Mouse (Mus musculus): ENCODE measurements around the gene Zfp800.
A peak's percentile ranks its signal among the peaks of the same experiment; 100 is the strongest.

The Zfp800 gene

GRCm38 (mm10) chr6:28215268-28215954 is 182.4 kb downstream of the Zfp800 start:
- DNase-seq (ENCODE audit: low spot score in 2 of 2), result peak; percentile 57 to 64

DNA sequence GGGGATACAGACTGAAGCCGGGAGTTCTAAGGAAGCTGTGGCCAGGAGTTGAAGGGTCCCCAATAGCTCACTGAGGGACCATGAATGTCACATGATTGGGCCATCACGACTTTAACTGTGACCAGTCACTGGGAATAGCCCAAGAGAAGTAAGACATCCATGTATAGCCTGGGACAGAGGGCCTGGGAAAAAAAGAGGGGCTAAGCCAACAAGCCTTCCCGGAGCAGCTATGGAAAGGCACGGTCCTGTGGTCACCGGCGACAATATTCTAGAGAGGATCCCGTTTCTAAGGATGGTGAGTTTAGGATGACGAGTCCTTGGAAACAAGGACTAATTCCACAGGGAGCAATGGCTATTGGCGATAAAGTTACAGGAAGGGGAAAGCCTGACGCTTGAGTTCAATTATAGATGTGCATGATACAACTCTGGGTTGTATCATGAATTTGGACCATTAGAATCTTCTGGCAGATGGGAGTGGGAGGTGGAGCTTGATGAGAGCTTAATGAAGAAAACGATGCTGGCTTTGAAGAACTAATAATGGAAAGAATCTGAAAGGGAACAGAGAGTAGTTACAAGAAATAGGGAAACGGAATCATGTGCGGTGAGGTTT is 183.0 kb downstream of the Zfp800 start:
- DNase-seq (ENCODE audit: low spot score in 2 of 2), result no peak

DNA sequence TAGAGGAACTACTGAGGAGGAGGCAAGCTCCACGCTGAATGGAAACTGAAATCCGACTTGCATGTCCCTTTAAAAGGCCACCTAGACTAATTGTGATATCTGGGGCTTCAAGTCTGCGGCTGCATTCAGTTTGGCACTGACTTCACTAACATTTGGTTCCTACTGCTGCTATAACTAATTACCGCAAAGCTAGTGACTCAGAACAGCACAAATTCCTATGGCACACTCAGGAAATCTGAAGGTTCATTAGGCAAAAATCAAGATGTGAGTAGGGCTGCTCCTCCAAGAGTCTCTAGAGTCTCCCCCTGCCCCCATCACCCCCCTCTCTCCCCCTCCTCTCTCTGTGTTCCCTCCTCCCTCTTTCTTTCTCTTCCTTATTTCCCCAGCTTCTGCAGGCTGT is 194.4 kb downstream of the Zfp800 start:
- DNase-seq (ENCODE audit: low spot score in 2 of 2), result no peak

GRCm38 (mm10) chr6:28202833-28203232 is 195.0 kb downstream of the Zfp800 start:
- DNase-seq (ENCODE audit: low spot score in 2 of 2), result no peak

DNA sequence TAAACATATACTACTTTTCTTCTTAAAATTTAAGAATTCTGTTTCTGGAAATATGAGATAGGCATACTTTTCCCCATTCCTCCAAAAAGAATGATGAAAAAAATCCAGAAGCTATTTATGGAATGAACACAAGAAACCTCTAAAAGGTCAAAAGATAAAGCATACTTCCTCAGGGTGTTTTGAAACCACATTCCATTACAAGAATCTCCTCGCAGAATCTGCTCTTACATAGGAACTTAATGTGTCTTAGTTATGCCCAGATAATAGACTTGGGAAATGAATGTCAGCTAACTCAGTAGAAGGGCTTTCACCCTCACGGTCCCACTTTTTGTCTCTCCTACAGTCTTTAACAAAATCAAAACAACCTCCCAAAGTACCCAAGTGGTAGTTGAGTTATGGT is 203.9 kb downstream of the Zfp800 start:
- no peak for DNase-seq (ENCODE audit: low spot score in 2 of 2)

DNA sequence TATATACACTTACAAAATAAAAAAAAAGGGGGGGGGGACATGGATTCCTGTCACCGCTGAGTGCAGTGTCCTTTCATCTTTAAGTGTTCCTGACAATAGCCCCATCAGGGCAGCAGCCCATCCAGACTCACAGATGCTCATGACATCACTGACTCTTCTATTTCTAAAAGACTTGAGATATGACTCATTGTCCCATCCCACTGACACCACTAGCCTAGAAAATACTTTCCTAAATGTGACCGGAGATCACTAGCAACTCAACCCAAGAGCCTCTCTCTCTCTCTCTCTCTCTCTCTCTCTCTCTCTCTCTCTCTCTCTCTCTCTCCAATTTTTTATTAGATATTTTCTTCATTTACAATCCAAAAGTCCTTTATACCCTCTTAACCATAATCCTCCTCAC is 205.9 kb downstream of the Zfp800 start:
- DNase-seq (ENCODE audit: low spot score in 2 of 2), result no peak
